Comparison of ENCODE assay signal across 10 mouse cellular contexts in genomic region chr13:39526469-39526868, GRCm38 (mm10).
A peak's percentile ranks its signal among the peaks of the same experiment; 100 is the strongest.
DNase-seq lines count a peak whose midpoint lies in the region; ATAC-seq and TF ChIP-seq lines count a peak whose summit lies in the region.
"Had no signal": no experiment of that assay in that cellular context is flagged by ENCODE, and none has a peak within 500 bp of the region (broad histone marks: within the 10 kb centered on the region; RNA-seq: fewer than 3 reads in every experiment).

No protein-coding gene starts in this region.

- H3K27me3 ChIP-seq in liver, adult 2 months (ENCODE audit: control insufficient read depth, insufficient read depth, low read length) = no peaks in the 10 kb centered on the region
- no peaks in the 10 kb centered on the region for H3K27me3 ChIP-seq in liver, embryonic 12.5 days (replicated peaks)
- H3K27me3 ChIP-seq in heart, embryonic 11.5 days (ENCODE audit: control insufficient read depth, insufficient read depth, low read length) = no peaks in the 10 kb centered on the region
- H3K27me3 ChIP-seq: heart, embryonic 13.5 days had no signal

- no peak overlapping the region for H3K4me3 ChIP-seq in liver, adult 2 months (ENCODE audit: insufficient read depth, low read depth, low read length)
- no peak overlapping the region for H3K4me3 ChIP-seq in liver, embryonic 12.5 days
- H3K4me3 ChIP-seq in heart, embryonic 11.5 days (ENCODE audit: low read depth, low read length) = no peak overlapping the region
- H3K4me3 ChIP-seq: heart, embryonic 13.5 days had no signal

- H3K79me2 ChIP-seq in liver, adult 2 months (ENCODE audit: control insufficient read depth, insufficient read depth, low read length) = no peaks in the 10 kb centered on the region

- H3K4me2 ChIP-seq in liver, embryonic 12.5 days = no peak overlapping the region
- no peak overlapping the region for H3K4me2 ChIP-seq in heart, embryonic 11.5 days
- H3K4me2 ChIP-seq: heart, embryonic 13.5 days had no signal

- H3K9ac ChIP-seq in liver, adult 2 months (ENCODE audit: low read depth, low read length) = no peak overlapping the region
- H3K9ac ChIP-seq in liver, embryonic 12.5 days = no peak overlapping the region
- no peak overlapping the region for H3K9ac ChIP-seq in heart, embryonic 11.5 days (ENCODE audit: low read depth, low read length)
- H3K9ac ChIP-seq: heart, embryonic 13.5 days had no signal

- peak; percentile 30 for TF ChIP-seq CTCF in liver, adult 2 months (IDR thresholded peaks at IDR 0.05; ENCODE audit: low read depth, low read length)

- no peaks in the 10 kb centered on the region for H3K9me3 ChIP-seq in liver, embryonic 12.5 days (replicated peaks)
- no peaks in the 10 kb centered on the region for H3K9me3 ChIP-seq in heart, embryonic 11.5 days (replicated peaks; ENCODE audit: control insufficient read depth, low read length)
- H3K9me3 ChIP-seq: heart, embryonic 13.5 days had no signal

- 86% methylated on average over 1 of the region's 1 CpGs for WGBS in liver, adult 2 months
- 67% methylated on average over 1 of the region's 1 CpGs for WGBS in liver, embryonic 12.5 days (ENCODE audit: insufficient replicate concordance)
- 77% methylated on average over 1 of the region's 1 CpGs for WGBS in heart, embryonic 11.5 days (ENCODE audit: insufficient replicate concordance)

- peak; percentile 17 for DNase-seq in embryo, embryonic 11 days
- DNase-seq in embryo, embryonic 10.5 days (ENCODE audit: low spot score) = no peak
- DNase-seq in liver, adult 2 months (ENCODE audit: extremely low read depth, low read depth, low spot score) = peak; percentile 8
- DNase-seq in ES-CJ7 (ENCODE audit: low read depth, low spot score) = peak; percentile 38
- peak; percentile 19 for DNase-seq in kidney, postnatal 14 days
- no peak for DNase-seq in left cerebral cortex, postnatal 36 days (ENCODE audit: low spot score in 2 of 2)

- H3K27ac ChIP-seq in liver, adult 2 months (replicated peaks; ENCODE audit: insufficient read depth, low read depth, low read length) = no peak overlapping the region
- no peak overlapping the region for H3K27ac ChIP-seq in liver, embryonic 12.5 days
- no peak overlapping the region for H3K27ac ChIP-seq in heart, embryonic 11.5 days (ENCODE audit: low read depth, low read length)
- H3K27ac ChIP-seq: heart, embryonic 13.5 days had no signal

- H3K36me3 ChIP-seq in liver, adult 2 months (ENCODE audit: control insufficient read depth, insufficient read depth, low read length) = no peaks in the 10 kb centered on the region
- no peaks in the 10 kb centered on the region for H3K36me3 ChIP-seq in liver, embryonic 12.5 days
- no peaks in the 10 kb centered on the region for H3K36me3 ChIP-seq in heart, embryonic 11.5 days (ENCODE audit: control insufficient read depth, insufficient read depth, low read length)
- H3K36me3 ChIP-seq: heart, embryonic 13.5 days had no signal

- intact Hi-C loops in left cerebral cortex, postnatal 36 days (cut with DNase I) = no loop called here

- no peaks in the 10 kb centered on the region for H3K4me1 ChIP-seq in liver, adult 2 months (ENCODE audit: control insufficient read depth, insufficient read depth, low read length)
- H3K4me1 ChIP-seq in liver, embryonic 12.5 days = no peaks in the 10 kb centered on the region
- no peaks in the 10 kb centered on the region for H3K4me1 ChIP-seq in heart, embryonic 11.5 days (ENCODE audit: control insufficient read depth, insufficient read depth, low read length)
- H3K4me1 ChIP-seq: heart, embryonic 13.5 days had no signal

- no peak for TF ChIP-seq POLR2A in liver, adult 2 months (IDR thresholded peaks at IDR 0.05; ENCODE audit: extremely low read depth, insufficient read depth, low read length)

- ATAC-seq in liver, embryonic 12.5 days = no peak
- ATAC-seq in heart, embryonic 11.5 days (replicated peaks; ENCODE audit: insufficient number of reproducible peaks, low FRiP score, low TSS enrichment) = no peak
- ATAC-seq: inflammation-experienced regulatory T-cells, adult 6 months had no signal

Comparison
In these comparisons a context has a peak if more than half of its experiments do, and no peak if none do; other contexts are left out.
1. DNase-seq: peak in embryo, embryonic 11 days (single experiment), liver, adult 2 months (single experiment), ES-CJ7 (single experiment) and kidney, postnatal 14 days (single experiment); none in embryo, embryonic 10.5 days (single experiment) and left cerebral cortex, postnatal 36 days (0 of 2).